Mouse (Mus musculus) gastrocnemius, adult 8-10 months (tissue): ENCODE results near the gene Ostn. TPM values are rescaled to one million over a fixed set of nuclear protein-coding genes. Genes with fewer than 3 reads are reported as not detected.

Source experiments
- DNase-seq, 2 experiments: peaks; one replicate each; pipeline ENCODE4 v3.0.0; 2022; ENCODE audit warnings: low spot score in 2 of 2
- total RNA-seq, 4 experiments: library from RNA; stranded (reverse); gene quantifications; 2 replicates each; pipeline ENCODE4 v1.2.4; 2022

Gene Ostn
- total RNA-seq, 4 experiments from 2014 or later: 84.0 to 151 (median 108) TPM

DNA sequence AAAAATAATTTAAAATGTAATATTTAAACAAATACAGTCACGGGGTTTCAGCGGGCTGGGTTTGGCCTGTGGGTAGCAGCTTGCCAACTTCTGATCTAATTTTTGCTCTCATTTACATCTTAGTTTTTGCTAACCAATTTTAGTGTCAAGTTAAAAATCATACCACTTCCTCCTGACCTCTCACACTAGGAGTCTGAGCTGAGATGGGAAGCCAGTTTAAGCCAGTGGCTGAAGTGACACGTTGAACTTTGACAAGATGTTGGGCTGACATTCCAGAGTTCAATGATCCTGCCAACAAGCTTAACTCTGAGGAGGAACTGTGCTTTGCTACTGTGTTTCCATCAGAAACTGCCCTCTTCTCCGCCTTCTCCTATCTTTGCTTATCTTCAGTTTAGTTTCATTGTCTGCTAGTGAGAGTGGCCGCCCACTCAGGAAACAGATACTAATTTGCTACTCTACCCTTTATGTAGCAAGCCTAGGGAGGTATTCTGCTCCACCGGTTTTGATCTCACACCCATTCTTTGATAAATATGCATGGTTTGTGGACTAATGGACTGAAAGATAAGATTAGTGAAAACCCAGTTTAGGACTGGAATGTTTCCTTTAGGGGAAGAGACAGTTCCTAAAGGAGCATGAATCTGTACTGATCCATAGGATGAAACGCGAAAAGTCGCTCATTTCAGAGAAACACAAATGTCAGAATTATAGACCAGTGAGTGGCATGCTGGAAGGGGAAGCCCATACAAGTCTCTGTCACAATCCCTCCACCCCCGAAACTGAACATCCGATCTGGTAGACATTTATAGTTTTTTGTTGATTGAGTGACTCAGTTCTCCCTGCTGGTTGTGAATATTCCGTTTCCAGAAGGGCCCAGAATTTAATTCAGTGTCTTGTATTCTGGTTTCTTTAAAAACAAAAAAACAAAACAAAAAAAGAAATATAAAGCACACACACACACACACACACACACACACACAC lies 80.6 kb downstream of the Ostn start:
- no peak for DNase-seq

DNA sequence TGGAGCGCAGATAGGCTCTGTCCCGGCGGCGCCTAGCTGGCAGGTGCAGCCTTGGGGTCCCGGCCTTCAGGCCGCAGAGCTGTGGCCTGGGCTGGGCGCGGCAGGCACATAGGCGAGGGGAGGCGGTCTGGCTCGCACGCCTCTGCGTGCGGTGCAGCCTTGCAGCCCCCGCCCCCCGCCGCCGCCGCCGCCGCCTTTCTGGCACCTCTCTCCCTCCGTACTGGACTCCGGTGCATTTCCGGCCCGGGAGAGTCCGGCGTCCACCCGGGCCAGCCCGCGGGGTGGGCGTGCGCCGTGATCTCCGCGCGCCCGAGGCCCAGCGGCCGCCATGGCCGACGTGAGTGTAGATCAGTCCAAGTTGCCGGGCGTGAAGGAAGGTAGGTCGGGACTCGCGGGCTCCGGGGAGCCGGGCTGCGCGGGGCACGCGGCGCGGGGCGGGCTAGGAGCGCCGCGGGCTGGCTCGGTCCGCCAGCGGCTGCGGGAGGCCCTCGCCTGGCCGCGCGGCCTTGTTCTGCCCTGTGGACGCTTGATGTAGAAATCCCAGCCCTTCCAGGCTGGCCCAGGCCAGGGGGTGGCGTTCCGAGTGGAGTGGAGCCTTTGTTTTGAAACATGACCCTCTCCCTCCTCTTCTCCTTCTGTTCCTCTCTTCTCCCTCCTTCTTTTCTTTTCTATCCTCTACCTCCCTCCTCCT lies 81.6 kb downstream of the Ostn start, which contains the start of gene Ccdc50:
Ccdc50 (plus strand) TSS at position 109 of the 691 bp plus-strand sequence.
- DNase-seq: peak; percentile 62 to 72

GRCm38 (mm10) chr16:27389534-27390282 lies 82.4 kb downstream of the Ostn start:
- DNase-seq: no peak

- no peak for DNase-seq
Observed at GRCm38 (mm10) chr16:27390306-27390705, 83.0 kb downstream of the Ostn start.

- DNase-seq: no peak
Observed at GRCm38 (mm10) chr16:27391845-27392244, 84.6 kb downstream of the Ostn start.

DNA sequence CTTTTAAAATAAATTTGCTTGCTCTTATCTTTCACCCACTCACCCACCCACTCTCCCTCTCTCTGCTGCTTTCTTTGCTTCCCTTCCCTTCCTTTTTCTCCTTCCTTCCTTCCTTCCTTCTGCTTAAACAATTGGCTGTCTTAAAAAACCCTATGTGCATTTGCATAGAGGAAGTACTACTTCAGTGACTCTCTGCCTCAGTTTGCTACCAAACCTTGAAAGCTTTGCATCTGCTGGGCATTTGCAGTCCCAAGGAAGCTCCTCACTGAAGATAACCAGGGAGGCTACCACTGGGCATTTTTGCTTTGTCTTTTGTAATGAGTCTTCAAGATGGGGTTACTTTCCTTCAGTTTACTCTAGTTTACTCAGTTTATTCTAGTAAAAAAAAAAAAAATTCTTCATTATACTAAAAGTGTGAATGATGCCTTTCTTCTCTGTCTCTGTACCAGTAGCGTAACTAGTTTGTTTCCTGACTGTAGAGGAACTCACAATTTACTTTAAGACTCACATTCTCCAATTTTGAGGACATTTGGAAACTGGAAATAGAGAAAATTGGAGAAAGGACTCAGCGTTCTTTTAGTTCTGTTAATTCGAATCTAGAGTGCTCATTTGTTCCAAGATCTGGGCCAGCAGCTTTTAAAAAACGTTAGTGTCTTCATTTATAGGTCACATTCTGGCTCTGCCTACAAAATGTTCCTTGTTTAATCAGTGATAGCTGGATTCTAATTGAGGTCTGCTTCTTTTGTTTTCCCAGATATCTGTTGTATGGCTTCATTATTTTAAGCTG lies 88.2 kb downstream of the Ostn start:
- no peak for DNase-seq

- DNase-seq: no peak
Observed at GRCm38 (mm10) chr16:27396951-27397350, 89.7 kb downstream of the Ostn start.

GRCm38 (mm10) chr16:27399026-27399718 lies 91.9 kb downstream of the Ostn start:
- DNase-seq: no peak

DNA sequence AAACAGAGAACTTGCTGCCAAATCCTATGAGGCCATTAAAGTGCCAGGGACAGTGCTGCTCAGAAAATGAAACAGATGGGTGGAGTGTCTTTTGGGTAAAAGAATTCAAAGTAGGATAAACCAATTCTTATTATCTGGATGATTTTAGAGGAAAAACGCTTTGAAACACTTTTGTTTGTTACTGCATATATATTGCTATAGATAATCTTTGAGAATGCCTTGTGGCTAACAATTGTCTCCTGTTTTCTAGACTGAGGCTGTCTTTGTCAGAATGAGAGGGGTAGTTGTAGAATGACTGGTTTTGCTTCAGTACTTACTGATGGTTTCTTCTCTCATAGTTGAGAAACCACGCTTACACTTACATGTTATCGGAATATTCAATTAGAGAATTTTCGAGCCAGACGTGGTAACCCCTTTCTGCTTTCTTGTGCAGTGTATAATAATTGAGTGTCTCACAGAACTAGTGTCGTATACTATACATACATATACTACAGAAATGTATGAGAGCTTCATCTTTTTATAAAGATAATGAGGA lies 92.5 kb downstream of the Ostn start:
- no peak for DNase-seq

Other genes with a start within 250 kb of the Ostn start
- not detected for gene Uts2b, start 62.8 kb downstream of the Ostn start, total RNA-seq
- gene Ccdc50, start 81.4 kb downstream of the Ostn start, total RNA-seq: 100 to 1,000 TPM in 1 of 4 experiments, 10 to 100 TPM in 3; 73.9 to 108 (median 87.9) TPM